Mouse (Mus musculus): ENCODE results near the gene Fezf1. TPM values are rescaled to one million over a fixed set of nuclear protein-coding genes. Genes with fewer than 3 reads are reported as not detected.

Gene Fezf1
- polyA plus RNA-seq, 1 experiment from 2014 or later, result not detected

- Histone ChIP-seq H3K4me1 (ENCODE audit: control insufficient read depth, insufficient read depth, low read length) (peaks cover 2% of the 10 kb centered on the region; the same call in 1 of the 2 replicates), H3K27me3 (ENCODE audit: control insufficient read depth, insufficient read depth, low read length) (peaks cover 59% of the 10 kb centered on the region), H3K36me3 (ENCODE audit: control insufficient read depth, insufficient read depth, low read length) (no peaks in the 10 kb centered on the region), H3K9ac (replicated peaks; ENCODE audit: low read depth, low read length) (no peak overlapping the region), H3K4me3 (ENCODE audit: low read depth, low read length) (peak overlapping the region; percentile 25), H3K27ac (ENCODE audit: low read depth, low read length) (no peak overlapping the region), H3K9me3 (ENCODE audit: control insufficient read depth, low read length) (no peaks in the 10 kb centered on the region), H3K4me2 (ENCODE audit: low read depth, low read length) (peak overlapping the region; percentile 41)
- peak; percentile 60 for ATAC-seq (ENCODE audit: low read depth)
- WGBS, result 1% methylated on average over 29 of the region's 29 CpGs
Measured at GRCm38 (mm10) chr6:23249616-23250287, 1.6 kb upstream of the Fezf1 start.

- H3K27me3 ChIP-seq (ENCODE audit: control insufficient read depth, insufficient read depth, low read length), result peaks cover 59% of the 10 kb centered on the region
- H3K36me3 ChIP-seq (ENCODE audit: control insufficient read depth, insufficient read depth, low read length), result no peaks in the 10 kb centered on the region
- peak overlapping the region; percentile 41 for H3K4me2 ChIP-seq (ENCODE audit: low read depth, low read length)
- H3K9ac ChIP-seq (replicated peaks; ENCODE audit: low read depth, low read length), result no peak overlapping the region
- under 1% methylated on average over 24 of the region's 24 CpGs for WGBS
- H3K9me3 ChIP-seq (ENCODE audit: control insufficient read depth, low read length), result no peaks in the 10 kb centered on the region
- H3K27ac ChIP-seq (ENCODE audit: low read depth, low read length), result no peak overlapping the region
- peaks cover 2% of the 10 kb centered on the region; the same call in 1 of the 2 replicates for H3K4me1 ChIP-seq (ENCODE audit: control insufficient read depth, insufficient read depth, low read length)
- peak overlapping the region; percentile 25 for H3K4me3 ChIP-seq (ENCODE audit: low read depth, low read length)
- no peak for ATAC-seq (ENCODE audit: low read depth)
Measured at GRCm38 (mm10) chr6:23249053-23249401, 865 bp upstream of the Fezf1 start.

- Histone ChIP-seq H3K9me3 (ENCODE audit: control insufficient read depth, low read length) (no peaks in the 10 kb centered on the region), H3K4me2 (ENCODE audit: low read depth, low read length) (no peak overlapping the region), H3K36me3 (ENCODE audit: control insufficient read depth, insufficient read depth, low read length) (no peaks in the 10 kb centered on the region), H3K4me3 (ENCODE audit: low read depth, low read length) (no peak overlapping the region), H3K9ac (replicated peaks; ENCODE audit: low read depth, low read length) (no peak overlapping the region), H3K4me1 (ENCODE audit: control insufficient read depth, insufficient read depth, low read length) (peaks cover 2% of the 10 kb centered on the region; the same call in 1 of the 2 replicates), H3K27ac (ENCODE audit: low read depth, low read length) (no peak overlapping the region), H3K27me3 (ENCODE audit: control insufficient read depth, insufficient read depth, low read length) (peaks cover 60% of the 10 kb centered on the region)
- peak; percentile 10; the same call in 1 of the 2 replicates for ATAC-seq (ENCODE audit: low read depth)
- WGBS, result under 1% methylated on average over 61 of the region's 61 CpGs
Measured at GRCm38 (mm10) chr6:23247512-23248312, 450 bp downstream of the Fezf1 start.

GRCm38 (mm10) chr6:23246790-23247511 lies 1.2 kb downstream of the Fezf1 start:
- no peak overlapping the region for H3K27ac ChIP-seq (ENCODE audit: low read depth, low read length)
- no peak overlapping the region for H3K9ac ChIP-seq (replicated peaks; ENCODE audit: low read depth, low read length)
- H3K4me1 ChIP-seq (ENCODE audit: control insufficient read depth, insufficient read depth, low read length), result peaks cover 2% of the 10 kb centered on the region; the same call in 1 of the 2 replicates
- H3K27me3 ChIP-seq (ENCODE audit: control insufficient read depth, insufficient read depth, low read length), result peaks cover 63% of the 10 kb centered on the region
- WGBS, result under 1% methylated on average over 23 of the region's 23 CpGs
- no peaks in the 10 kb centered on the region for H3K9me3 ChIP-seq (ENCODE audit: control insufficient read depth, low read length)
- no peaks in the 10 kb centered on the region for H3K36me3 ChIP-seq (ENCODE audit: control insufficient read depth, insufficient read depth, low read length)
- H3K4me3 ChIP-seq (ENCODE audit: low read depth, low read length), result no peak overlapping the region
- no peak for ATAC-seq (ENCODE audit: low read depth)
- no peak overlapping the region for H3K4me2 ChIP-seq (ENCODE audit: low read depth, low read length)

- Histone ChIP-seq H3K27ac (ENCODE audit: low read depth, low read length) (no peak overlapping the region), H3K4me2 (ENCODE audit: low read depth, low read length) (no peak overlapping the region), H3K4me1 (ENCODE audit: control insufficient read depth, insufficient read depth, low read length) (peaks cover 2% of the 10 kb centered on the region; the same call in 1 of the 2 replicates), H3K9me3 (ENCODE audit: control insufficient read depth, low read length) (no peaks in the 10 kb centered on the region), H3K27me3 (ENCODE audit: control insufficient read depth, insufficient read depth, low read length) (peaks cover 60% of the 10 kb centered on the region), H3K9ac (replicated peaks; ENCODE audit: low read depth, low read length) (no peak overlapping the region), H3K4me3 (ENCODE audit: low read depth, low read length) (no peak overlapping the region), H3K36me3 (ENCODE audit: control insufficient read depth, insufficient read depth, low read length) (no peaks in the 10 kb centered on the region)
- WGBS, result 3% methylated on average over 17 of the region's 17 CpGs
- ATAC-seq (ENCODE audit: low read depth), result no peak
Measured at GRCm38 (mm10) chr6:23246061-23246789, 1.9 kb downstream of the Fezf1 start.

GRCm38 (mm10) chr6:23245545-23246011 lies 2.6 kb downstream of the Fezf1 start:
- whole genome bisulfite sequencing, result under 1% methylated on average over 23 of the region's 23 CpGs
- Histone ChIP-seq H3K4me3 (ENCODE audit: low read depth, low read length) (no peak overlapping the region), H3K9me3 (ENCODE audit: control insufficient read depth, low read length) (no peaks in the 10 kb centered on the region), H3K4me1 (ENCODE audit: control insufficient read depth, insufficient read depth, low read length) (peaks cover 2% of the 10 kb centered on the region; the same call in 1 of the 2 replicates), H3K9ac (replicated peaks; ENCODE audit: low read depth, low read length) (no peak overlapping the region), H3K36me3 (ENCODE audit: control insufficient read depth, insufficient read depth, low read length) (no peaks in the 10 kb centered on the region), H3K27me3 (ENCODE audit: control insufficient read depth, insufficient read depth, low read length) (peaks cover 60% of the 10 kb centered on the region), H3K27ac (ENCODE audit: low read depth, low read length) (no peak overlapping the region), H3K4me2 (ENCODE audit: low read depth, low read length) (no peak overlapping the region)
- ATAC-seq (ENCODE audit: low read depth), result no peak

GRCm38 (mm10) chr6:23245121-23245520 lies 3.0 kb downstream of the Fezf1 start:
- no peaks in the 10 kb centered on the region for H3K36me3 ChIP-seq (ENCODE audit: control insufficient read depth, insufficient read depth, low read length)
- H3K9me3 ChIP-seq (ENCODE audit: control insufficient read depth, low read length), result no peaks in the 10 kb centered on the region
- no peak overlapping the region for H3K4me2 ChIP-seq (ENCODE audit: low read depth, low read length)
- WGBS, result 13% methylated on average over 9 of the region's 9 CpGs
- H3K27me3 ChIP-seq (ENCODE audit: control insufficient read depth, insufficient read depth, low read length), result peaks cover 57% of the 10 kb centered on the region
- peaks cover 2% of the 10 kb centered on the region; the same call in 1 of the 2 replicates for H3K4me1 ChIP-seq (ENCODE audit: control insufficient read depth, insufficient read depth, low read length)
- H3K4me3 ChIP-seq (ENCODE audit: low read depth, low read length), result no peak overlapping the region
- no peak overlapping the region for H3K27ac ChIP-seq (ENCODE audit: low read depth, low read length)
- ATAC-seq (ENCODE audit: low read depth), result no peak
- H3K9ac ChIP-seq (replicated peaks; ENCODE audit: low read depth, low read length), result no peak overlapping the region
